Mouse (Mus musculus): ENCODE results near the gene Zfp637. TPM values are rescaled to one million over a fixed set of nuclear protein-coding genes. Genes with fewer than 3 reads are reported as not detected.

Zfp637 gene
- polyA plus RNA-seq (2017; shearing (Covaris generic)), result 10 to 100 TPM; 27.4 to 33.7 TPM

GRCm38 (mm10) chr6:117840686-117841510 lies at the start of gene Zfp637:
Zfp637 (plus strand) TSS chr6:117841180.

GRCm38 (mm10) chr6:117861848-117862247 lies 20.9 kb downstream of the Zfp637 start, which contains the start of gene Zfp239:
Zfp239 (plus strand) TSS chr6:117862100.

Other genes starting within 250 kb of the Zfp637 start
- 1 to 10 TPM; 3.8 to 5.3 TPM for gene Zfp239, start 20.9 kb downstream of the Zfp637 start, polyA plus RNA-seq (2017; shearing (Covaris generic))
- gene Hnrnpf, start 59.1 kb downstream of the Zfp637 start, polyA plus RNA-seq (2017; shearing (Covaris generic)), result 1,000 to 10,000 TPM; 1,209 to 1,524 TPM
- gene Fxyd4, start 96.5 kb downstream of the Zfp637 start, polyA plus RNA-seq (2017; shearing (Covaris generic)), result 10 to 100 TPM in 1 of 2 experiments, 1 to 10 TPM in 1; 2.5 to 12.1 TPM
- 1 to 10 TPM; 2.1 to 6.8 TPM for gene Rasgef1a, start 170.3 kb downstream of the Zfp637 start, polyA plus RNA-seq (2017; shearing (Covaris generic))

Data from inflammation-experienced regulatory T-cells (primary cell).